Mouse (Mus musculus) limb, embryonic 10.5 days (tissue): ENCODE data around the gene Fam213a. TPM values are rescaled to one million over a fixed set of nuclear protein-coding genes. Genes with fewer than 3 reads are reported as not detected.
"Not testable (repeated sequence)": the region's sequence is repeated elsewhere in the genome, so short reads cannot be mapped to it uniquely, and the experiment has no call there.

Experiments
- DNase-seq: peaks from one replicate; pipeline ENCODE4 v3.0.0-alpha.2; 2017; ENCODE audit warnings: low spot score
- H3K27ac ChIP-seq: fragments of 300-500 bp; sonication (generic); 2 replicates; pipeline ENCODE4 v1.5.1; 2016; ENCODE audit warnings: mild to moderate bottlenecking
- H3K27me3 ChIP-seq: fragments of 300-500 bp; sonication (generic); 2 replicates; pipeline ENCODE4 v1.6.1; 2016; ENCODE audit warnings: low read depth, mild to moderate bottlenecking; ENCODE audit not compliant: poor library complexity, severe bottlenecking
- H3K36me3 ChIP-seq: fragments of 300-500 bp; sonication (generic); 2 replicates; pipeline ENCODE4 v1.6.1; 2016; ENCODE audit warnings: mild to moderate bottlenecking, moderate library complexity
- H3K4me1 ChIP-seq: fragments of 300-500 bp; sonication (generic); 2 replicates; pipeline ENCODE4 v1.6.1; 2016
- H3K4me3 ChIP-seq: fragments of 300-500 bp; sonication (generic); 2 replicates; pipeline ENCODE4 v1.5.1; 2016; ENCODE audit warnings: mild to moderate bottlenecking, moderate library complexity
- H3K9me3 ChIP-seq: fragments of 300-500 bp; sonication (generic); replicated peaks from 2 replicates; pipeline ENCODE4 v1.6.1; 2016; ENCODE audit warnings: mild to moderate bottlenecking
- WGBS: fragments of 180-500 bp; shearing (Covaris S2); methylation state at CpG from one replicate; pipeline ENCODE4 v1.1.7; 2016; 5-methylcytosine and 5-hydroxymethylcytosine counted together
- polyA plus RNA-seq: library from polyadenylated mRNA; unstranded; fragments of >200 nt; fragmentation: Nextera tagmentation; extraction: Ambion mirVana; gene quantifications from 2 replicates; pipeline ENCODE4 v1.2.1, GENCODE M21; 2016

Gene Fam213a
- polyA plus RNA-seq = 27.5 and 37.0 TPM in 2 replicates

DNA sequence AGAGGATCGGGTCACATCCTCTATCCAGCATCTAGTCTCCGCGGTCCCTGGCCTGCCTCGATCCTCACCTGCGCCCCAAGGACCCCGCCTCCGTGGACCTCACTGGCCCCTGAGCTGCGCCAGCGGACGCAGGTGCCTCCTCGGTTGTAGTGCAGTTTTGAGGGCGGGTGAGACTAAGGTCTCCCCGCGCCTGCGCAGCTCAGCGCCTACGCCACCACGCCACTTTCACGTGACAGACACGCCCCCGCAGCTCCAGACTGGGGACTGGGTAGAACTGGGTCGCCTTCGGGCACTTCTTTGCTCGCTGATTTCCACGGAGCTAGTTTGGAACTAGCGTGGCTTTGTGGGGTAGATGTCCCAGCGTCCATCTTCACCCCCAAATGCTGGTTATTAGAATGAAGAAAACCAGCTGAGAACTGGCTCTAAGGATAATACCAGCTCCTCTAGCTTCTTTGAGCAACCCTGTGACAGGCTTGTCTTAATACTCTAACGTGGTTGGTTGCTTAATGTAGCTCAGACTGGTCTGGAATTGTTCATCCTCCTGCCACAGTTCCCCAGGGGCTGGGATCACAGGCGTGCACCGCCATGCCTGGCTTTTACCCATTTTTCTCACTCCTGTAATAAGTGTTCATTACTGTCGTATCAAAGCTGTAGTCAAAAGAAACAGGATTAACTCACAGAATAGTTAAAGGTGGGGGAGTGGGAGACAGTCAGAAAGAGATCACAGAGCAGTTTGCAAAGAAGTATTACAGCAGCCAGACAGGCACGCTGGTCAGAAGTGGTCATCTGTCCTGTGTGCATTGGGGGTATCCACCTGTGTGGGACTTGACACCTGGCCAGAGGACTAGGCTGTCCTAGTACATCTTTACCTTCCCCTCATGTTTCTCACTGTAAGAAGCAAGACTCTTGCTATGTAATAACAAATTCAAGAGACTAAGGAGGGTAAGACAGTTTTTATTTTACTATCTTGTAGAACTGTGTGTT lies at the start of gene Fam213a:
Fam213a (minus strand) TSS at position 159 of the 984 bp plus-strand sequence.
- DNase-seq = peak; percentile 89
- Histone ChIP-seq H3K27me3 (no peaks in the 10 kb centered on the region), H3K27ac (peak within 1 kb of the TSS; percentile 79), H3K9me3 (no peaks in the 10 kb centered on the region), H3K36me3 (no peaks in the 10 kb centered on the region), H3K4me3 (peak within 1 kb of the TSS; percentile 65), H3K4me1 (peaks cover 12% of the 10 kb centered on the region)
- whole genome bisulfite sequencing = 6% methylated on average over 32 of the region's 32 CpGs

DNA sequence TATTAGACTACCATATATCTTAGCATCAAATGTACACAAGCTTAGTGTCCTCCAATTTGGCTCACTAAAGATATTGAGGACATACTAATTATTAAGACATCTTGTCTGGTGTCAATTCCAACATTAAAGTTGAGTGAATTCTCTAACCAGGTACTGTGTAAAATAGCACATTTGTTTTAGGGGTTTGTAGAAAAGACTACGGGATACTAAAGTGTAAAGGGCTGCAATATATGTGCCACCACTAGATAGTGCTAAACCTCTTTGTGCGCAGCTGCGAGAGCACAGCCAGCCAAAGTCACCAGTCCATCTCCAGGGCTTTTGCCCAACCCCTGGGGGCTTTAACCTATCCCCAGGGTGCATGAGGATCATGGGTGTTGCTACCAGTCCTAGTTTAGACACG lies 39.6 kb upstream of the Fam213a start:
- not testable (repeated sequence) for H3K9me3 ChIP-seq, H3K36me3 ChIP-seq, DNase-seq, H3K4me1 ChIP-seq, H3K4me3 ChIP-seq, H3K27ac ChIP-seq, H3K27me3 ChIP-seq
- WGBS = 86% methylated on average over 3 of the region's 4 CpGs

DNA sequence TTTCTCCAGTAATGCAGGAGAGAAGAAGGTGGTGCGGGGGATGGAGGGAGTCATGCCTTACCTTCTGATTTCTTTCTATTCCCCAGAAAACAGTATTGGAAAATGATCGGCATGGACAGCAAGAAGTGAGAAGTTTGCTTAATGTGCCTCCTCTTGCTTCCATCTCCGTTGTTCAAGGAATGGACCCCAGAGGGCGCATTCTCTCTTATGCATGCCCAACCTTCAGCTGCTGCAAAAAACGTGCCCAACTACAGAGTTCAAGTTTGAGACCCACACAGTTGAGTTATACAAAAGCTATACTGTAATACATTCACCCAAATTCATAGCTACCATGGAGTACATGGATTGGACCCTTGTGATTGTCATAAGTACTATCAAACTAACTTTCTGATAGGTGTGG lies 38.9 kb upstream of the Fam213a start:
- WGBS = 74% methylated on average over 5 of the region's 5 CpGs
- DNase-seq = no peak
- H3K4me1 ChIP-seq = no peaks in the 10 kb centered on the region
- no peaks in the 10 kb centered on the region for H3K9me3 ChIP-seq
- H3K4me3 ChIP-seq = no peak overlapping the region
- H3K27me3 ChIP-seq = no peaks in the 10 kb centered on the region
- H3K27ac ChIP-seq = no peak overlapping the region
- H3K36me3 ChIP-seq = no peaks in the 10 kb centered on the region

GRCm38 (mm10) chr14:41050471-41050870 lies 36.9 kb upstream of the Fam213a start:
- 70% methylated on average over 6 of the region's 6 CpGs for WGBS
- no peak overlapping the region for H3K4me3 ChIP-seq
- no peaks in the 10 kb centered on the region for H3K27me3 ChIP-seq
- no peak overlapping the region for H3K27ac ChIP-seq
- H3K4me1 ChIP-seq = no peaks in the 10 kb centered on the region
- H3K9me3 ChIP-seq = no peaks in the 10 kb centered on the region
- no peaks in the 10 kb centered on the region for H3K36me3 ChIP-seq
- DNase-seq = no peak

DNA sequence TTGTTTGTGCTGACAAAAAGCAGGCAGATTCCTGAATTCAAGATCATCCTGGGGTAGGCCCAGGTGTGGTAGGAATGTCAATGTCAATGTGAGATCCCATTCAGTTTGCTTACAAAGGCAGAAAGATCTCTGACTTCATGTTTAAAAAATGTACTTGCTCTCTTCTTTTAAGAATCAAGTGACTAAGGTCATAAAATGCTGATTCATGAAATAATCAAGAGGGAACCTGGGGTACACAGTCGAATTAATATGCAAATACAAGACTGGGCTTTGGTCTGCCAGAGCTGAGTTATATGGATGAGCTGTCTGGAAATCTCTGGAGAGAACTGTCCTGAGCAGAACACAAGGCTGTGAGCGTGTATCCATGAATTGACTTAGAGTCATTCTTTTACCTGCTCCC lies 33.8 kb upstream of the Fam213a start:
- H3K9me3 ChIP-seq = no peaks in the 10 kb centered on the region
- H3K27ac ChIP-seq = no peak overlapping the region
- no peaks in the 10 kb centered on the region for H3K4me1 ChIP-seq
- no peak for DNase-seq
- WGBS = 75% methylated on average over 2 of the region's 2 CpGs
- no peaks in the 10 kb centered on the region for H3K36me3 ChIP-seq
- no peaks in the 10 kb centered on the region for H3K27me3 ChIP-seq
- no peak overlapping the region for H3K4me3 ChIP-seq

- no peaks in the 10 kb centered on the region for H3K9me3 ChIP-seq
- WGBS = 36% methylated on average over 6 of the region's 6 CpGs
- no peaks in the 10 kb centered on the region for H3K4me1 ChIP-seq
- no peaks in the 10 kb centered on the region for H3K36me3 ChIP-seq
- H3K27me3 ChIP-seq = no peaks in the 10 kb centered on the region
- H3K27ac ChIP-seq = no peak overlapping the region
- DNase-seq = peak; percentile 71
- H3K4me3 ChIP-seq = no peak overlapping the region
Measured at GRCm38 (mm10) chr14:41035146-41035798, 21.7 kb upstream of the Fam213a start.

GRCm38 (mm10) chr14:41033135-41034110 lies 19.8 kb upstream of the Fam213a start:
- H3K4me1 ChIP-seq = no peaks in the 10 kb centered on the region

DNA sequence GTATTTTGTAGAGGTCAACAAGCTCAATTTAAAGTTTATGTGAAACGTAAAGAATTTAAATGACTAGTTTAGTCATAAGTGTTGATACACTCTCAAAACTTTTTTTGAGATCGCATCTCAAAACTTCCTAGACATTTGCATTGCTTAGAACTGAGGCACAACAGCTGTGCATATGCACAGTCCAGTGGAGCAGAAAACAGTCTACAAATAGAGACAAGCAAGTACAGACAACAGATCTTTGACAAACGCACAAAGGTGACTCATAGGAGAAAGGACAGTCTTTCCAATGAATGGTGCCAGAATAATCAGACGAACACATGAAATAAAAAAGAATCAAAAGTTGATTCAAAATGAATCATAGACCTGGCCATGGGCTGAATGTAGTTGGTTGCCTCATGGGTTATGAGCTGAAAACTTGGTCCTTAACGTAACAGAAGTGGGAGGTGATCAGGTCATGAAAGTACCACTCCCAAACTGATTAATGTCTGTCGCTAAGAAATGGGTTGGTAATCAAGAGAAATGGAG lies 17.5 kb upstream of the Fam213a start:
- H3K36me3 ChIP-seq = no peaks in the 10 kb centered on the region
- H3K27ac ChIP-seq = no peak overlapping the region
- no peak for DNase-seq
- no peaks in the 10 kb centered on the region for H3K9me3 ChIP-seq
- H3K4me1 ChIP-seq = no peaks in the 10 kb centered on the region
- H3K27me3 ChIP-seq = no peaks in the 10 kb centered on the region
- no peak overlapping the region for H3K4me3 ChIP-seq
- WGBS = 93% methylated on average over 6 of the region's 6 CpGs

More at GRCm38 (mm10) chr14:41033135-41034110, 19.8 kb upstream of the Fam213a start:
- H3K36me3 ChIP-seq = no peaks in the 10 kb centered on the region
- 62% methylated on average over 13 of the region's 13 CpGs for WGBS
- H3K9me3 ChIP-seq = no peaks in the 10 kb centered on the region
- no peak overlapping the region for H3K4me3 ChIP-seq
- no peak overlapping the region for H3K27ac ChIP-seq
- DNase-seq = peak; percentile 80
- no peaks in the 10 kb centered on the region for H3K27me3 ChIP-seq

DNA sequence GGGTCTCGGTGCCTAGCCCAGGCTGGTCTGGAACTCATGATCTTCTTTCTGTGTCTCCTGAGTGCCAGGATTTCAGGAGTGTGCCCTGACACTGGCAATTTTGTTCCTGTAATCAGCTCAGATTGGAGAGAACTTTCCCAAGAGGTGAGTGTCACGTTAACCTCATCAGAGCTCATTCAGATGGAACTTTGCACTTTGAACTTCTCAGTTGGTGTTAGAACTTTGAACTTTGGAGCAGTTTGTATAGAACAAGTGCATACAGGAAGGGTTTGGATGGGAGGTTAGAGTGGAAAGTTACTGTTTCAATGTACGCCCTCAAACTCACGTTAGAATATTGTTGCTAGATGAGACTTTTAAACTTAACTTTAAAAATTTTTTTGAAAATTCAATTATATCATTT lies 15.7 kb upstream of the Fam213a start:
- Histone ChIP-seq H3K4me1 (no peaks in the 10 kb centered on the region), H3K27ac (no peak overlapping the region), H3K36me3 (no peaks in the 10 kb centered on the region), H3K9me3 (no peaks in the 10 kb centered on the region), H3K4me3 (no peak overlapping the region), H3K27me3 (no peaks in the 10 kb centered on the region)
- no peak for DNase-seq
- 72% methylated on average over 4 of the region's 4 CpGs for WGBS

DNA sequence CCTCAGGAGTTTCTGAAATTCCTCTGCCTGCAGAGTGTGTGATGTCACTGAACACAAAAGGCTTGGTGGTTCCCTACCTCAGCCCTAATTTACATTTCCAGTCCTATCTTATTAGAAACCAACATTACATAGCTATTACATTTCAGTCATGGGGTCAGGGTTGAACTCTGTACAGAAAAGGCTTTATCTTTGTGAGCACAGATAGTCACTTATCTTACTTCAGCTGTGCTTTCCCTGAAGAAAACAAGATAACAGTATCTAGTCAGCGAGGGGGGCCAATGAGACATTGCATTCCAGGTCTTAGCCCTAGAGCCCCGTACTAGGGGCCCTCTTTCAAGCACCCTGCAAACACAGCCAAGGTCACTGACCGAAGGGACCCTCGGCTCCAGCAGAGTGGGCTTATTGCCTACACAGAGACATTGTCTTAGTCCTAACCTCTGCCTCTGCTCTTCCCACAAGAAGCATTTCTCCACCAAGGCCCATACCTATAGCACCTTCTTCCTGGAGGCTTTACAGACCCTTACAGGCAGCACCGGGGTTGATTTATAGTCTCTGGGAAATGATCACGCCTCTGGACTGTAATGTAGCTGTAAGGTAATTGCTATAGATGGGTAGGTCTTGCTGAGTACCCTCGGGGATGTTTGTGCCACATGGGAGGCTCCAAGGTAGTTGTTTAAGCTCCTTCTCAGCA lies 12.2 kb upstream of the Fam213a start:
- H3K27ac ChIP-seq = no peak overlapping the region
- no peaks in the 10 kb centered on the region for H3K9me3 ChIP-seq
- no peaks in the 10 kb centered on the region for H3K27me3 ChIP-seq
- H3K36me3 ChIP-seq = no peaks in the 10 kb centered on the region
- H3K4me1 ChIP-seq = no peaks in the 10 kb centered on the region
- no peak overlapping the region for H3K4me3 ChIP-seq
- no peak for DNase-seq
- WGBS = 73% methylated on average over 7 of the region's 7 CpGs

GRCm38 (mm10) chr14:41025087-41025486 lies 11.5 kb upstream of the Fam213a start:
- Histone ChIP-seq H3K27ac (no peak overlapping the region), H3K4me1 (no peaks in the 10 kb centered on the region), H3K27me3 (no peaks in the 10 kb centered on the region), H3K36me3 (no peaks in the 10 kb centered on the region), H3K9me3 (no peaks in the 10 kb centered on the region), H3K4me3 (no peak overlapping the region)
- no peak for DNase-seq
- 85% methylated on average over 2 of the region's 2 CpGs for WGBS

DNA sequence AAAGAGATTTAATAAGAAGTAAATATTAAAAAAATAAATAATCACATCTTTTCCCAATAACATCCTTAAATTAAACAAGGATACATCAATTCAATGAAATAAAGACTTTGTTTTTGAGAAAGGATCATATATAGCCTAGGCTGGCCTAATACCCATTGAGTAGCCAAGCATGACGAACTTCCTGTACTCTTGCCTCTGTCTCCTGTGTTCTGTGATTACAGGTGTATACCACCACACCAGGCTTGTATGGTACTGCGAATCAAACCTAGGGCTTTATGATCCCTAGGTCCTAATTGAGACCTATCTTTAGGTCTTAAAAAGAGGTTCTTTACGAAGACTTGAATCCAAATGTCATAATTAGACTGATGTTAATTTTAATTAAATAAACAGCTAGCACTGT lies 7.7 kb upstream of the Fam213a start:
- H3K4me1 ChIP-seq = no peaks in the 10 kb centered on the region
- H3K9me3 ChIP-seq = no peaks in the 10 kb centered on the region
- no peak overlapping the region for H3K4me3 ChIP-seq
- 87% methylated on average over 3 of the region's 3 CpGs for WGBS
- H3K36me3 ChIP-seq = no peaks in the 10 kb centered on the region
- no peak overlapping the region for H3K27ac ChIP-seq
- DNase-seq = no peak
- H3K27me3 ChIP-seq = no peaks in the 10 kb centered on the region
